ENCODE assay signal across 1 mouse cellular context in the genomic region with DNA sequence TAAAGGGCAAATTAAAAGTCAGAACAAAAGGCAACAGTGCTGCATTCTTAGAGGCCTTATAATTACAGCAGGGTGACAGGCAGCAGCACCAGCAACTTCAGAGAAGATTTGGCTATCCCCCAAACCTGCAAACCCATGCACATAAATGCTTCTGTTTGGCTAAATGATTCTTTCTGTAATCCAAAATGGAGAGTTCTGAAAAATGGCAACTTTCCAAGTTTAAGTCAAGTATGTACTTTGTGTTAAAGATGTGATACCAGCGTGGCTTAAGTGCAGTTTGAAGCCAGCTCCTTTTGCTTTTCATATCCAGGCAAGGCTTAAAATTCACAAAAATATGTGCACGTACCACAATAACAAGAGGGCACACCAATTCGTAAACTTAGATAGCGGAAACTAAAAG.
TF ChIP-seq lines count a peak whose summit lies in the region.

No protein-coding gene starts in this region.

TF ChIP-seq in MEL, 35 proteins besides CTCF, POLR2A, EP300 and RAD21 (continued from another document):
- no peak for TF ChIP-seq SMC3 (IDR thresholded peaks at IDR 0.05; ENCODE audit: low read depth, low read length)
